Mouse (Mus musculus): ENCODE measurements at regions not wholly inside any gene's neighbourhood (a gene's known extent, or its start where the extent isn't known, plus 50 kb on each side); places are given as distances from the start of the nearest gene placed in this dataset.
A peak's percentile ranks its signal among the peaks of the same experiment; 100 is the strongest.

GRCm38 (mm10) chr13:54302351-54303070 is 68.6 kb upstream of the Cplx2 start:
- DNase-seq (ENCODE audit: low read depth, low spot score) (no peak), ATAC-seq (peak; percentile 46)
- H3K27me3 ChIP-seq, result peaks cover 4% of the 10 kb centered on the region
- ChIA-PET CTCF (interaction anchor here (1.1 to 1.7 kb wide), 2 partner anchors 38 to 55 kb away, joined by 3 to 7 read pairs; no protein-coding TSS in a partner anchor), POLR2A (interaction anchor here (1.1 to 1.5 kb wide), 6 partner anchors 8 to 69 kb away, joined by 3 to 5 read pairs (median 4); partner anchors contain the start of gene Cplx2)
- in situ Hi-C loops (cut with MboI; ENCODE audit: low pct_unique_long_range_greater_than_20kb), result loop anchor here (5.0 kb wide), 1 partner anchor 50 kb away; no protein-coding TSS in a partner anchor
- no peak for TF ChIP-seq CTCF (IDR thresholded peaks at IDR 0.05)

- peaks cover 4% of the 10 kb centered on the region for H3K27me3 ChIP-seq
- ATAC-seq (peak; percentile 71), DNase-seq (ENCODE audit: low read depth, low spot score) (no peak)
- ChIA-PET POLR2A (interaction anchor here (0.9 to 1.5 kb wide), 6 partner anchors 15 to 68 kb away, joined by 3 to 5 read pairs (median 4); partner anchors contain the start of gene Cplx2), CTCF (interaction anchor here (1.1 to 1.7 kb wide), 3 partner anchors 39 to 143 kb away, joined by 3 to 7 read pairs (median 3); no protein-coding TSS in a partner anchor)
- TF ChIP-seq CTCF (IDR thresholded peaks at IDR 0.05), result no peak
- in situ Hi-C loops (cut with MboI; ENCODE audit: low pct_unique_long_range_greater_than_20kb), result loop anchor here (5.0 kb wide), 1 partner anchor 51 kb away; no protein-coding TSS in a partner anchor
Measured at GRCm38 (mm10) chr13:54303071-54303924, 67.9 kb upstream of the Cplx2 start.

GRCm38 (mm10) chr13:54304251-54304650 is 66.9 kb upstream of the Cplx2 start:
- in situ Hi-C loops (cut with MboI; ENCODE audit: low pct_unique_long_range_greater_than_20kb), result loop anchor here (5.0 kb wide), 1 partner anchor 52 kb away; no protein-coding TSS in a partner anchor
- no peak for DNase-seq (ENCODE audit: low read depth, low spot score)
- ChIA-PET CTCF (interaction anchor here (1.1 to 1.2 kb wide), 3 partner anchors 12 to 142 kb away, joined by 3 to 4 read pairs (median 3); no protein-coding TSS in a partner anchor), POLR2A (interaction anchor here (0.9 kb wide), 1 partner anchor 55 kb away, joined by 3 read pairs; no protein-coding TSS in a partner anchor)
- H3K27me3 ChIP-seq, result no peaks in the 10 kb centered on the region
- no peak for TF ChIP-seq CTCF (IDR thresholded peaks at IDR 0.05)
- no peak for ATAC-seq

GRCm38 (mm10) chr13:54308591-54308990 is 62.6 kb upstream of the Cplx2 start:
- no peak for TF ChIP-seq CTCF (IDR thresholded peaks at IDR 0.05)
- ATAC-seq, result no peak
- ChIA-PET CTCF (interaction anchor here (2.3 kb wide), 1 partner anchor 12 kb away, joined by 11 read pairs; no protein-coding TSS in a partner anchor), POLR2A (no interaction called here)
- no peak for DNase-seq (ENCODE audit: low read depth, low spot score)
- no peaks in the 10 kb centered on the region for H3K27me3 ChIP-seq
- in situ Hi-C loops (cut with MboI; ENCODE audit: low pct_unique_long_range_greater_than_20kb), result no loop called here

- H3K27me3 ChIP-seq, result no peaks in the 10 kb centered on the region
- in situ Hi-C loops (cut with MboI; ENCODE audit: low pct_unique_long_range_greater_than_20kb), result no loop called here
- ATAC-seq (no peak), DNase-seq (ENCODE audit: low read depth, low spot score) (no peak)
- ChIA-PET CTCF (interaction anchor here (0.8 to 2.3 kb wide), 4 partner anchors 8 to 60 kb away, joined by 3 to 11 read pairs (median 4); no protein-coding TSS in a partner anchor), POLR2A (no interaction called here)
- TF ChIP-seq CTCF (IDR thresholded peaks at IDR 0.05), result no peak
Measured at GRCm38 (mm10) chr13:54309354-54309753, 61.8 kb upstream of the Cplx2 start.

GRCm38 (mm10) chr13:54310144-54310543 is 61.0 kb upstream of the Cplx2 start:
- in situ Hi-C loops (cut with MboI; ENCODE audit: low pct_unique_long_range_greater_than_20kb), result no loop called here
- H3K27me3 ChIP-seq, result no peaks in the 10 kb centered on the region
- DNase-seq (ENCODE audit: low read depth, low spot score) (no peak), ATAC-seq (no peak)
- TF ChIP-seq CTCF (IDR thresholded peaks at IDR 0.05), result no peak
- POLR2A ChIA-PET, result interaction anchor here (1.2 kb wide), 1 partner anchor 8 kb away, joined by 4 read pairs; no protein-coding TSS in a partner anchor
- CTCF ChIA-PET, result interaction anchor here (0.8 to 2.3 kb wide), 3 partner anchors 10 to 61 kb away, joined by 3 to 11 read pairs (median 3); no protein-coding TSS in a partner anchor

- CTCF ChIA-PET, result interaction anchor here (0.5 kb wide), 1 partner anchor 10 kb away, joined by 3 read pairs; no protein-coding TSS in a partner anchor
- no peak for TF ChIP-seq CTCF (IDR thresholded peaks at IDR 0.05)
- POLR2A ChIA-PET, result no interaction called here
- ATAC-seq (no peak), DNase-seq (ENCODE audit: low read depth, low spot score) (no peak)
- in situ Hi-C loops (cut with MboI; ENCODE audit: low pct_unique_long_range_greater_than_20kb), result no loop called here
- H3K27me3 ChIP-seq, result no peaks in the 10 kb centered on the region
Measured at GRCm38 (mm10) chr13:54311327-54312026, 59.7 kb upstream of the Cplx2 start.

- ATAC-seq, result no peak
- POLR2A ChIA-PET, result no interaction called here
Measured at GRCm38 (mm10) chr13:54312405-54313185, 58.6 kb upstream of the Cplx2 start.

GRCm38 (mm10) chr13:54315333-54315732 is 55.8 kb upstream of the Cplx2 start:
- H3K27me3 ChIP-seq, result no peaks in the 10 kb centered on the region
- ChIA-PET CTCF (interaction anchor here (1.0 kb wide), 1 partner anchor 11 kb away, joined by 3 read pairs; no protein-coding TSS in a partner anchor), POLR2A (no interaction called here)
- DNase-seq (ENCODE audit: low read depth, low spot score), result no peak
- no peak for TF ChIP-seq CTCF (IDR thresholded peaks at IDR 0.05)
- in situ Hi-C loops (cut with MboI; ENCODE audit: low pct_unique_long_range_greater_than_20kb), result no loop called here
- ATAC-seq, result no peak

More at GRCm38 (mm10) chr13:54312405-54313185, 58.6 kb upstream of the Cplx2 start:
- CTCF ChIA-PET, result no interaction called here
- in situ Hi-C loops (cut with MboI; ENCODE audit: low pct_unique_long_range_greater_than_20kb), result no loop called here
- TF ChIP-seq CTCF (IDR thresholded peaks at IDR 0.05), result no peak
- no peak for DNase-seq (ENCODE audit: low read depth, low spot score)
- no peaks in the 10 kb centered on the region for H3K27me3 ChIP-seq

All from Patski (cell line).